Mouse (Mus musculus) spleen, adult 10 weeks (tissue): Measurements from ENCODE around the gene Vmn1r14. TPM values are rescaled to one million over a fixed set of nuclear protein-coding genes. Genes with fewer than 3 reads are reported as not detected.

Experiments used
- polyA plus RNA-seq: library from polyadenylated mRNA; stranded (reverse); fragments of 350-450 nt; fragmentation: Illumina TruSeq; extraction: RNeasy Lipid Tissue Mini Kit (QIAGEN cat#74804); gene quantifications from one replicate; pipeline ENCODE4 v1.2.3, GENCODE M21; 2015; ENCODE audit warnings: low replicate concordance; ENCODE audit not compliant: insufficient read depth

Vmn1r14 gene
- polyA plus RNA-seq, result not detected

DNA sequence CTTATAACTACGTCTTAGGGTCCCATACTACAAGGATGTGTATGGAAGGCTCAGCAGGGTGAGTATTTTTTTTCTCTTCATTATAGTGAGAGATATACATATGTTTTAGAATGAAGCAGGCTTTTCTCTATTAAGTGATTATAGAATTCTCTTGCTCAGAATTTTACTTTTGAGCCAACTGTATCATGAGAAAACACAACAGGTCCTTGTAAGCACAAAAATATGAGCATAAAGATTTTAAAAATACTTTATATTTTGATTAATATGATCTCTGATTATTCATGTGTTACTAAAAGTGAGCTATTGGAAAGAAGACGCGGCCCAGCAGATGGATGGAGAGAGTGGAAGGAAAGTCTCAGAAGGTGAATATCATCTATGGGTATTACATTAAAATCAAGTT, at the start of gene Vmn1r14:
TSS of gene Vmn1r14 (plus strand) at position 301 of the 400 bp plus-strand sequence.

DNA sequence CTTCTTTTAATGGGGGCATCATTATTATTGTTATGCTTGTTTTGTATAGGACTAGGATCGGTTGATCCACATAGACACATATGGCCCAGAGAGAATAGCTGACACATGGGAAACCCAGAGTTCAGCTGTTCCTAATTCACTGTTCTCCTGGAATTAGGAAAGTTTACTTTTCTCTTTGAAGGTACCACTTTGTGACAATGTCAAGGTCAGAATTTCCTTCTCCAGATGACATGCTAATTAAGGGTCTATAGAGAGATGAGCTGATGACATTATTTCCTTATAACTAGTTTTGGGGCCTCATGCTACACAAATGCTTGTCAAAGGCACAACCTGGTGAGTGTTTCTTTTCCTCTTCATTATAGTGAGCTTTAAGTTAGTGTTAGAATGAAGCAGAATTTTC, 28.5 kb upstream of the Vmn1r14 start, which contains the start of gene Vmn1r13:
TSS of gene Vmn1r13 (plus strand) at position 301 of the 400 bp plus-strand sequence.

DNA sequence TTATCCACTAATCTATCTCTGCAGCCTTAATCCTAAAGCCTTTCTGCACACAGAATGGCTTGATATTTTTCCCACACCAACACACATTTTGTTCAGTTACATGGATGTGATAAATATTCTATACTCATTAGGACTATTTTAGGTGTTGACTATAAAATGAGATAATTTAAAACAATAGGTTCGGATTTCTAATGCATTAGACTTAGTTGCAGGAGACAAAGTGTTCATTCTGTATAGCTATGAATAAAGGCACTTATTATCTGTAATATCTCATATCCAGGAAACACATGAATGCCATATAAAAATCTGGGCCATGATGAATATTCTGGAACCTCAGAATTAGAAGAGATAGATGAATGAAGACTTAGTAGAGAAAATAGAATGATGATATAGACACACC, 26.2 kb downstream of the Vmn1r14 start, which contains the start of gene Vmn1r15:
TSS of gene Vmn1r15 (plus strand) at position 301 of the 400 bp plus-strand sequence.

Other genes with a start within 250 kb of the Vmn1r14 start
- not detected for gene Vmn1r6, start 234.4 kb upstream of the Vmn1r14 start, polyA plus RNA-seq
- not detected for gene Vmn1r7, start 206.4 kb upstream of the Vmn1r14 start, polyA plus RNA-seq
- gene Vmn1r8, start 199.4 kb upstream of the Vmn1r14 start, polyA plus RNA-seq, result not detected
- not detected for gene Vmn1r9, start 164.9 kb upstream of the Vmn1r14 start, polyA plus RNA-seq
- gene Vmn1r10, start 122.2 kb upstream of the Vmn1r14 start, polyA plus RNA-seq, result not detected
- not detected for gene Vmn1r11, start 98.2 kb upstream of the Vmn1r14 start, polyA plus RNA-seq
- gene Vmn1r12, start 74.8 kb upstream of the Vmn1r14 start, polyA plus RNA-seq, result not detected
- not detected for gene Vmn1r13, start 28.4 kb upstream of the Vmn1r14 start, polyA plus RNA-seq
- gene Vmn1r15, start 26.3 kb downstream of the Vmn1r14 start, polyA plus RNA-seq, result not detected
- gene Vmn1r16, start 97.8 kb downstream of the Vmn1r14 start, polyA plus RNA-seq, result not detected
- gene Vmn1r17, start 132.0 kb downstream of the Vmn1r14 start, polyA plus RNA-seq, result not detected
- gene Vmn1r18, start 164.1 kb downstream of the Vmn1r14 start, polyA plus RNA-seq, result not detected
- not detected for gene Vmn1r19, start 172.1 kb downstream of the Vmn1r14 start, polyA plus RNA-seq
- gene Vmn1r20, start 197.2 kb downstream of the Vmn1r14 start, polyA plus RNA-seq, result not detected